ENCODE assay signal across 22 mouse cellular contexts in the genomic region with DNA sequence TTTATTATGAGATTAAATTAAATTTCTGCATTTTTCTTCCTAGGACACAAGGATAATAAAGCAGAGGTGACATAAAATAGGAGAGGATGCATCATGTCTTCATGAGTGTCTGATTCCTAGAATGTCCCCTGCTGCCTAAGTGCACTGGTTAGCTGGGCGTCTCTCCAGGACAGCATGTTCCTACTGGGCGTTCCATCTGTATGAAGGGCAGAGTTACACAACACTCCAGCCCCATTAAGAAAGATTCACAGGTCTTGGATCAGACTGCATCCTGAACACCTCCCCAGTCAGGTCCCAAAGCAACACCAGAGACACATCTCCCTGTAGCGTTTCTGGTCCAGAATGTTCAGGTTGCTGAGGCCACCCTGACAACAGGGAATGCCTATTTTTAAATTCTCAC. TPM values are rescaled to one million over a fixed set of nuclear protein-coding genes. Genes with fewer than 3 reads are reported as not detected.
A peak's percentile ranks its signal among the peaks of the same experiment; 100 is the strongest.
DNase-seq lines count a peak whose midpoint lies in the region; ATAC-seq and TF ChIP-seq lines count a peak whose summit lies in the region.
"Had no signal": no experiment of that assay in that cellular context is flagged by ENCODE, and none has a peak within 500 bp of the region (broad histone marks: within the 10 kb centered on the region; RNA-seq: fewer than 3 reads in every experiment).

No protein-coding gene starts in this region.

- H3K27me3 ChIP-seq in liver, postnatal 0 days (ENCODE audit: insufficient read depth, low read length), result no peaks in the 10 kb centered on the region
- H3K27me3 ChIP-seq in liver, embryonic 12.5 days (replicated peaks), result no peaks in the 10 kb centered on the region
- no peaks in the 10 kb centered on the region for H3K27me3 ChIP-seq in midbrain, postnatal 0 days (ENCODE audit: insufficient read depth, low read length)
- H3K27me3 ChIP-seq: embryonic facial prominence, embryonic 12.5 days; forebrain, embryonic 15.5 days; hindbrain, embryonic 15.5 days; liver, embryonic 15.5 days; neural tube, embryonic 12.5 days had no signal

- no peak overlapping the region for H3K9ac ChIP-seq in liver, postnatal 0 days (replicated peaks)
- no peak overlapping the region for H3K9ac ChIP-seq in liver, embryonic 12.5 days
- no peak overlapping the region for H3K9ac ChIP-seq in midbrain, postnatal 0 days (replicated peaks; ENCODE audit: low read length, poor library complexity, severe bottlenecking)
- H3K9ac ChIP-seq: embryonic facial prominence, embryonic 12.5 days; forebrain, embryonic 15.5 days; hindbrain, embryonic 15.5 days; liver, embryonic 15.5 days; neural tube, embryonic 12.5 days had no signal

- H3K4me1 ChIP-seq in liver, postnatal 0 days (ENCODE audit: insufficient read depth), result no peaks in the 10 kb centered on the region
- H3K4me1 ChIP-seq in liver, embryonic 12.5 days, result 0 out of 2 replicates have a peak, but pooled peaks cover 8% of the 10 kb centered on the region
- H3K4me1 ChIP-seq in midbrain, postnatal 0 days (ENCODE audit: insufficient read depth, low read length), result no peaks in the 10 kb centered on the region
- H3K4me1 ChIP-seq: embryonic facial prominence, embryonic 12.5 days; forebrain, embryonic 15.5 days; hindbrain, embryonic 15.5 days; midbrain, embryonic 10.5 days; neural tube, embryonic 12.5 days had no signal

- TF ChIP-seq CTCF in liver, postnatal 0 days (IDR thresholded peaks at IDR 0.05; ENCODE audit: low read depth), result no peak
- no peak for TF ChIP-seq CTCF in midbrain, postnatal 0 days (IDR thresholded peaks at IDR 0.05)

- no peaks in the 10 kb centered on the region for H3K36me3 ChIP-seq in liver, postnatal 0 days (replicated peaks; ENCODE audit: insufficient read depth, low read length)
- no peaks in the 10 kb centered on the region for H3K36me3 ChIP-seq in liver, embryonic 12.5 days
- 0 out of 2 replicates have a peak, but pooled peaks cover 4% of the 10 kb centered on the region for H3K36me3 ChIP-seq in midbrain, postnatal 0 days (ENCODE audit: insufficient read depth, low read length)
- H3K36me3 ChIP-seq: embryonic facial prominence, embryonic 12.5 days; forebrain, embryonic 15.5 days; heart, embryonic 10.5 days; hindbrain, embryonic 15.5 days; liver, embryonic 15.5 days; midbrain, embryonic 10.5 days; neural tube, embryonic 12.5 days had no signal

- WGBS in liver, postnatal 0 days (ENCODE audit: insufficient replicate concordance), result 65% methylated on average over 3 of the region's 3 CpGs
- WGBS in liver, embryonic 12.5 days (ENCODE audit: insufficient replicate concordance), result 88% methylated on average over 3 of the region's 3 CpGs
- 94% methylated on average over 3 of the region's 3 CpGs for WGBS in midbrain, postnatal 0 days

- no peaks in the 10 kb centered on the region for H3K9me3 ChIP-seq in liver, postnatal 0 days (ENCODE audit: low read length)
- no peaks in the 10 kb centered on the region for H3K9me3 ChIP-seq in liver, embryonic 12.5 days (replicated peaks)
- no peaks in the 10 kb centered on the region for H3K9me3 ChIP-seq in midbrain, postnatal 0 days (ENCODE audit: low read length)
- H3K9me3 ChIP-seq: embryonic facial prominence, embryonic 12.5 days; forebrain, embryonic 15.5 days; heart, embryonic 10.5 days; hindbrain, embryonic 15.5 days; liver, embryonic 15.5 days; midbrain, embryonic 10.5 days; neural tube, embryonic 12.5 days had no signal

- ATAC-seq in liver, postnatal 0 days, result peak; percentile 42
- no peak for ATAC-seq in liver, embryonic 12.5 days
- no peak for ATAC-seq in midbrain, postnatal 0 days (ENCODE audit: low FRiP score)
- ATAC-seq: forebrain, embryonic 15.5 days had no signal

- peak; percentile 58; the same call in 1 of the 2 replicates for TF ChIP-seq EP300 in liver, postnatal 0 days (IDR thresholded peaks at IDR 0.05; ENCODE audit: low read depth)

- H3K27ac ChIP-seq in liver, postnatal 0 days (ENCODE audit: low read depth), result no peak overlapping the region
- H3K27ac ChIP-seq in liver, embryonic 12.5 days, result no peak overlapping the region
- no peak overlapping the region for H3K27ac ChIP-seq in midbrain, postnatal 0 days (ENCODE audit: low read depth, low read length)
- H3K27ac ChIP-seq: embryonic facial prominence, embryonic 12.5 days; forebrain, embryonic 15.5 days; heart, embryonic 10.5 days; hindbrain, embryonic 15.5 days; liver, embryonic 15.5 days; midbrain, embryonic 10.5 days; neural tube, embryonic 12.5 days had no signal

- no peak overlapping the region for H3K4me3 ChIP-seq in liver, postnatal 0 days (ENCODE audit: low read depth, low read length)
- H3K4me3 ChIP-seq in liver, embryonic 12.5 days, result no peak overlapping the region
- no peak overlapping the region for H3K4me3 ChIP-seq in midbrain, postnatal 0 days (ENCODE audit: low read depth, low read length)
- H3K4me3 ChIP-seq: embryonic facial prominence, embryonic 12.5 days; forebrain, embryonic 15.5 days; heart, embryonic 10.5 days; hindbrain, embryonic 15.5 days; liver, embryonic 15.5 days; midbrain, embryonic 10.5 days; neural tube, embryonic 12.5 days had no signal

- H3K4me2 ChIP-seq in liver, postnatal 0 days (ENCODE audit: low read depth, low read length), result no peak overlapping the region
- no peak overlapping the region for H3K4me2 ChIP-seq in liver, embryonic 12.5 days
- H3K4me2 ChIP-seq in midbrain, postnatal 0 days (ENCODE audit: low read depth, low read length, poor library complexity, severe bottlenecking), result no peak overlapping the region
- H3K4me2 ChIP-seq: embryonic facial prominence, embryonic 12.5 days; forebrain, embryonic 15.5 days; hindbrain, embryonic 15.5 days; liver, embryonic 15.5 days; neural tube, embryonic 12.5 days had no signal

- peak; percentile 33 for DNase-seq in liver, postnatal 0 days
- DNase-seq in cerebellum, adult 11-12 months, result peak; percentile 72
- DNase-seq in cerebellum, adult 9-10 months, result peak; percentile 75
- peak; percentile 77 for DNase-seq in gastrocnemius, postnatal 25 days
- no peak for DNase-seq in midbrain, postnatal 0 days (ENCODE audit: low spot score)
- no peak for DNase-seq in layer of hippocampus, postnatal 14 days (ENCODE audit: low spot score in 2 of 2)
- DNase-seq: heart, postnatal 10 days; kidney, adult 18-20 months; kidney, postnatal 10 days; lung, postnatal 4 days; right cerebral cortex, postnatal 14 days had no signal

RNA-seq across cellular contexts. Expression of a gene that starts 23.7 kb away (rescaled TPM):
- polyA plus RNA-seq in liver, postnatal 0 days (2015; fragmentation: Nextera tagmentation; extraction: Ambion mirVana), result 5.4 and 6.0 TPM in 2 replicates
- 0.49 and 0.51 TPM in 2 replicates for polyA plus RNA-seq in liver, embryonic 12.5 days (2016; fragmentation: Nextera tagmentation; extraction: Ambion mirVana)
- total RNA-seq in gastrocnemius, postnatal 25 days (2021), result 100 to 1,000 TPM in 1 of 2 experiments, 10 to 100 TPM in 1; 54.6 to 343 TPM
- 0.19 and 1.0 TPM in 2 replicates for total RNA-seq in midbrain, postnatal 0 days (2014; rRNA removed)
- 1.0 and 2.0 TPM in 2 replicates for polyA plus RNA-seq in midbrain, postnatal 0 days (2015; fragmentation: Nextera tagmentation; extraction: Ambion mirVana)
- 1 to 10 TPM; 1.9 to 2.1 TPM for total RNA-seq in layer of hippocampus, postnatal 14 days (2021)
- total RNA-seq: monocyte, adult 5-6 weeks had no signal

RNA-seq across cellular contexts. Expression of a gene that starts 29.9 kb away (rescaled TPM):
- 11.8 and 14.4 TPM in 2 replicates for polyA plus RNA-seq in liver, postnatal 0 days (2015; fragmentation: Nextera tagmentation; extraction: Ambion mirVana)
- polyA plus RNA-seq in liver, embryonic 12.5 days (2016; fragmentation: Nextera tagmentation; extraction: Ambion mirVana), result 16.1 and 17.3 TPM in 2 replicates
- 1 to 10 TPM; 6.3 TPM for total RNA-seq in gastrocnemius, postnatal 25 days (2021)
- 15.0 and 16.9 TPM in 2 replicates for total RNA-seq in midbrain, postnatal 0 days (2014; rRNA removed)
- polyA plus RNA-seq in midbrain, postnatal 0 days (2015; fragmentation: Nextera tagmentation; extraction: Ambion mirVana), result 14.3 and 14.5 TPM in 2 replicates
- 10 to 100 TPM; 18.2 to 20.3 TPM for total RNA-seq in layer of hippocampus, postnatal 14 days (2021)

RNA-seq across cellular contexts. Expression of a gene that starts 31.0 kb away (rescaled TPM):
- polyA plus RNA-seq in liver, postnatal 0 days (2015; fragmentation: Nextera tagmentation; extraction: Ambion mirVana), result 631 and 661 TPM in 2 replicates
- 8.8 and 9.2 TPM in 2 replicates for polyA plus RNA-seq in liver, embryonic 12.5 days (2016; fragmentation: Nextera tagmentation; extraction: Ambion mirVana)
- not detected for total RNA-seq in gastrocnemius, postnatal 25 days (2021)
- total RNA-seq in midbrain, postnatal 0 days (2014; rRNA removed), result not detected in 2 replicates
- not detected in 2 replicates for polyA plus RNA-seq in midbrain, postnatal 0 days (2015; fragmentation: Nextera tagmentation; extraction: Ambion mirVana)
- not detected for total RNA-seq in layer of hippocampus, postnatal 14 days (2021)
- total RNA-seq: common myeloid progenitor, adult 5-6 weeks; monocyte, adult 5-6 weeks had no signal
- polyA plus RNA-seq: embryonic facial prominence, embryonic 12.5 days; forebrain, embryonic 15.5 days; hindbrain, embryonic 15.5 days; limb, embryonic 11.5 days; midbrain, embryonic 10.5 days; neural tube, embryonic 12.5 days had no signal

Comparison
In these comparisons a context has a peak if more than half of its experiments do, and no peak if none do; other contexts are left out.
1. DNase-seq: peak in liver, postnatal 0 days (single experiment), cerebellum, adult 11-12 months (single experiment), cerebellum, adult 9-10 months (single experiment) and gastrocnemius, postnatal 25 days (single experiment); none in midbrain, postnatal 0 days (single experiment) and layer of hippocampus, postnatal 14 days (0 of 2).
2. RNA of a gene that starts 23.7 kb away (total RNA-seq): 54.6 to 343 TPM in gastrocnemius, postnatal 25 days; 1.9 to 2.1 TPM in layer of hippocampus, postnatal 14 days and 0.19 to 1.0 TPM in midbrain, postnatal 0 days; every median in the first group is over 10 times any median in the second.